Mouse (Mus musculus): Measurements from ENCODE around the gene Celf6.

Gene Celf6

DNA sequence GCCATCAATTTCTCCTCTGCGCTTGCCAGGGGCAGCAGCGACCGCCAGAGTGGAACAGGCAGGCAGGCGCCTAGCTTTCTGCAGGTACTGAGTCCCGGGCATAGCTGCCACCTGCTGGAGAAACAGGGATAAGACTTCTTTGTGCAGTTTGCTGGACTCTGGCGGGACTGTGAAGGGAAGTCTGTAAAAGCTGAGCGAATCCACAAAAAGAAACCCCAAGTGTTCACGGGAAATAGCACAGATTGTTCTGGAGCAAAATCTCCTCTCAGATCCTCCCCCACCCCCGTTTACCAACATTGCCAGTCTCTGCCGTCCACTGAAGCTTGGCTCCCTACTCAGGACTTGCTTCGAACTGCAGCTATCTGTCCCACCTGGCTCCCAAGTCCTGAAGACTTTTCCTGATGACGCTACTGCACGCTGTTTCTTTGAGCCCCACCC, 7.2 kb downstream of the Celf6 start:
- CTCF ChIA-PET = no interaction called here

GRCm38 (mm10) chr9:59588252-59588651, 10.5 kb downstream of the Celf6 start:
- CTCF ChIA-PET = no interaction called here

DNA sequence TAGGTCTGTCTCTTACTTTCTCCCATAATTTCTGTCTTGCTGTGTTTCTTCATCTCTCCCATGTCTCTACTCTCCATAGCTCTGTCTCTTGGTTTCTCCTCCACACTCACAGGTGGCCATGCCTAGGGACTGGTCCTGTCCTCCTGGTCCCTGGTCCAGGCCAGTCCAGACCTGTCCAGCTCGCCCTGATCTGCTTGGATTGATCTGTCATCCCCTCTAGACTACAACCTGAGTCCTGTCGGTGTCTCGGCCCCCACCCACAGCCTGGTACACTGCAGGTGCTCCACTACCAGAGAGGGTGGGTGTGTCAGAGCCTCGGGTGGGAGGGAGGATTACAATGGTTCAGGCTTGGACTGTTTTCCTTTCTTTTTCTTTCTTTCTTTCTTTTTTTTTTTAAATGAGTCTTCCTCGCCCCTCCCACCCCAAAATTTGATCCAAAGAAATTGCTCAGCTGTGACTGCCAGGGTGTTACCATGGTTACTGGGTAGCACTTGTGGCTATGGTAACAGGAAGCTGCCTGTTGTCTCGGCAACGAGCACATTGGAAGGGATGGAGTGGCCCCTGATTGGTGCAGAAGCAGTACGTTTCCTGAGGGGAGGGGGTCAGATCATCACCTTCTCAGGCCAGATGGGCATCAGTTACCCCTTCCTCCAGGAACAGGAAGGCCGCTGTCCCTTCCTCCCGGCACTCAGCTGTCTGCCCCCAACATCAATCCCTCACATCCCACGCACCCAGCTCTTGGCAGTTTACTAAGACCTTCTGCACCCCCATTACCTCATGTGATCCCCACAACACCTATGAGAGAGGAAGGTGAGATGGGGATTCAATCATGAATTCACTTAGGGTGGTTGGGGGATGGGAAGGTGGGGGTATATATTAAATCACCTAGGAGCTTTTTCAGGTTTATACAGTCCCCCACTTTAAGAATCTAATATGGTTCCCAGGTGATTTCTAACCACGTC, 11.3 kb downstream of the Celf6 start:
- CTCF ChIA-PET = interaction anchor here (0.6 kb wide), 1 partner anchor 14 kb away, joined by 4 read pairs; no protein-coding TSS in a partner anchor

- CTCF ChIA-PET = no interaction called here
These were observed 12.2 kb downstream of the Celf6 start for GRCm38 (mm10) chr9:59589703-59590439.

GRCm38 (mm10) chr9:59601661-59602060, 23.9 kb downstream of the Celf6 start:
- CTCF ChIA-PET = no interaction called here

DNA sequence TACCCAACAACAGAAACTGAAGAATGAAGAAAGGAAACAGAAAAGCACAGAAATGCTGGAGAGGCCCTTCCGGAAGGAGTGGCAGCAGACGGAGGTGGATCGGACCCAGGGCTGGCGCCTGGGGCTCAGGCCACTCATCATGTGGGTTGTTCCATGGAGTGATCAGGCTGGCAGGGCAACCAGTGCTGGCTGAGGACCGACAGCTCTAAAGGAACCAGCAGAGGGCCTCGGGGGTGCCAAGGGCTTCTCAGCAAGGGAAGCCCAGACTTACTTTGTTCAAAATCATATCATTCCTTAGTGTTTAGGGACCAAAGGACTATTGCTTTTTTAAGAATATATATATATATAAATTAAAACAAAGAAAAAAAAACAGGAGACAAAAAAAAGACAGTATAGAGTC, 28.2 kb downstream of the Celf6 start:
- CTCF ChIA-PET = interaction anchor here (0.5 to 0.6 kb wide), 2 partner anchors 13 to 660 kb away, joined by 3 read pairs; no protein-coding TSS in a partner anchor

- CTCF ChIA-PET = interaction anchor here (0.6 kb wide), 1 partner anchor 650 kb away, joined by 6 read pairs; no protein-coding TSS in a partner anchor
These were observed 33.2 kb downstream of the Celf6 start for GRCm38 (mm10) chr9:59610950-59611349.

DNA sequence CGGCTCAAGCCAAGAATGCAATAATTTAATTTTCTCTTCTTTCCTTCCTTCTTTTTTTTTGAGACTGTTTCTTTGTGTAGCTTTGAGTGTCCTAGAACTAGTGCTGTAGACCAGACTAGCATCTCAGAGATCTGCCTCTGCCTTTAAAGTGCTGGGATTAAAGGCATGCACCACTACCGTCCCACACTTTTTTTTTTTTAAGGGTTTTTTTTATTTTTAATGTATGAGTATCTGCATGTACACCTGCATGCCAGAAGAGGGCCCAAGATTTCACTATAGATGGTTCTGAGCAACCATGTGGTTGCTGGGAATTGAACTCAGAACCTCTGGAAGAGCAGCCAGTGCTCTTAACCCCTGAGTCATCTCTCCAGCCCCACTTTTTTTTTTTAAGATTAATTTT, 38.1 kb downstream of the Celf6 start:
- CTCF ChIA-PET = no interaction called here

GRCm38 (mm10) chr9:59616622-59617306, 39.0 kb downstream of the Celf6 start, which contains the start of gene Parp6:
TSS of gene Parp6 (plus strand) at chr9:59617284.
- CTCF ChIA-PET = no interaction called here

DNA sequence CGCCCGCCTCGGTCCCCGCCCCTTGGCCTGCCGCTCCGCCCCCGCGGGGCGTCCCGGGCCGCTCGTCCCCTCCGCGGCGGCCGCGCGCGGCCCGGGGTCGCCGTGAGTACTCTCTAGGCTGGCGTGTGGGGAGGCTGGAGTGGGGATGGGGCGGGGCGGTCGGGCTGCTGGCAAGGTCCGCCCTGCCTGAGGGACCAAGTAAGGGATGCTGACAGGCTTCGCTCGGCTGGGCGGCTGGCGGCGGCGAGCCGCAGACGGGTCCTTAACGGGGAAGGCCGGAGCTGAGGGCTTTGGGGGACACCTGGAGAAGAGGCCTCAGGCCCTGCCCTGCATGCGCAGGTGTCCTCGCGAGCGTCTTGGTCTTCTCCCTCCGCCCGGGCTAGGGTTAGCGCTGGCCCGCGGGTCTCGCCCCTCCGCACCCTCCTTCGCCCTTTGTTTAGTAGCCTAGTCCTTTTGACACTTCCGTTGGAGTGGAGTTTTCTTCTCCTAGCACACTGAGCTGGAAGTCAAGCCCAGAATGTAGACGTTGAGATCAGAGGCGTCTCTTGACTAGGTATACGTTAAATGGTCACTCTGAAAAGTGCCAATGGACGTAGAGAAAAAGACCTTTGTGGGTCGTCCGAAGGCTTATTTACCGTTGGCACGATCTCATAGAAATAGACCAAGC, 39.7 kb downstream of the Celf6 start:
- CTCF ChIA-PET = interaction anchor here (0.7 kb wide), 1 partner anchor 195 kb away, joined by 7 read pairs; no protein-coding TSS in a partner anchor

GRCm38 (mm10) chr9:59638372-59638771, 60.7 kb downstream of the Celf6 start:
- CTCF ChIA-PET = no interaction called here

- CTCF ChIA-PET = interaction anchor here (0.6 to 0.9 kb wide), 2 partner anchors 21 to 147 kb away, joined by 5 to 8 read pairs; no protein-coding TSS in a partner anchor
These were observed 62.2 kb downstream of the Celf6 start for GRCm38 (mm10) chr9:59639936-59640335.

DNA sequence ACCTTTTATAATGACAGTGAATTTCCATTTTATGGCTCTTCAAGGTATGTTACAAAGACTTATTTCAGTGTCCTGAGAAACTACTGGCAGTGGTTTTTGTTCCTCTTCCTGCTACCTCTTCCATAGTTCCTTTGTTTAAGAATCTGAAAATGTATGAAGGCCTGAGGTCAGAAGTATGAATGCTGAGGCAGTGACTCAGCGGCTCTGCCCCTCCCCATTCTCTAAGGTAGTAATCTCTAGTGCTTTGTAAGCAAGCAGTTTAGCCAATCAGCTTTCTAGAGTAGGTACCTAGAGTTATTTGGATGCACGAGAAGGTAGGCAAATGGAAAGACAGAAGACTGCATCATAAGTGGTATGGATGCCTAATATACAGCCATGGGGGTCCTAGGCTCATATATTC, 63.6 kb downstream of the Celf6 start:
- CTCF ChIA-PET = no interaction called here

DNA sequence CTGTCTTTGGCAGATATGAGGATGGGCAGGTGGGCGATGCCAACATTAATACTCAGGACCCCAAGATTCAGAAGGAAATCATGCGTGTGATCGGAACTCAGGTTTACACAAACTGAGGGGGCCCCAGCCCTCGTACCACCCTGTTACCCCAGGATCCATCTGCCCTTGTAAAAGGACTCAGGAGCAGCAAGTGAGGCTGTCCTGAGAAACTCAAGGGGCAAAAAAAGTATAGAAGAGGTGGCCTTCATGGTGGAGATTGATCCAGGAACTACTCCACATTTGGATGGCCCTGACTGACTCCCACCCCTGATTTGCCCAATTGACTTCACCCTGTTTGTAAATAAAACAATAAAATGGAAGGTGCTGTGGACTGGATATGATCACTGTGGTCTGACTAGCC, 72.2 kb downstream of the Celf6 start:
- CTCF ChIA-PET = no interaction called here

- CTCF ChIA-PET = no interaction called here
These were observed 75.7 kb downstream of the Celf6 start for GRCm38 (mm10) chr9:59653371-59653770.

DNA sequence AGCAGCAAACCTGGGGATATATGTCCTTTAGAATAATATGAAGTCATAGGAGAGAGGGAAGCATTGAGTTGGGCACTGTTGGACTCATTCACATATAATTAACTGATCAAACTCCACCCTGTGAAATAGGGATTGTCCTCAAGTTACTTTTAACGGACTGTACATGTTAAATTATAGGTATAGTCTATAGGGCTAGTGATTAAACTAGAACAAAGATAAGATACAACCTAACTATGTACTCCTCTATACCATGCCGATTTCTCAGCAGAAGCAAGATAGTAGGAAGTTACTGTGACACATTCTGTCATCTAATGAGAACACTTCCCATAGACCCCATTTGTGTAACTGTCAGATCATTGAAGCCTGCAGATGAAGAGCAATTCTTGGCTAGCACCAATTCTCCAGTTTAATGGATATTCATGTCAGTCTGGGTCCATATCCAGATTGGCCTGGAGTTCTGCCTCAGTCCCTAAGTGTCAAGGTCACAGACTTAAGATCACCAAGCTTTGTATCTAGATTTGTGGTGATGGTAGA, 76.8 kb downstream of the Celf6 start:
- CTCF ChIA-PET = no interaction called here

DNA sequence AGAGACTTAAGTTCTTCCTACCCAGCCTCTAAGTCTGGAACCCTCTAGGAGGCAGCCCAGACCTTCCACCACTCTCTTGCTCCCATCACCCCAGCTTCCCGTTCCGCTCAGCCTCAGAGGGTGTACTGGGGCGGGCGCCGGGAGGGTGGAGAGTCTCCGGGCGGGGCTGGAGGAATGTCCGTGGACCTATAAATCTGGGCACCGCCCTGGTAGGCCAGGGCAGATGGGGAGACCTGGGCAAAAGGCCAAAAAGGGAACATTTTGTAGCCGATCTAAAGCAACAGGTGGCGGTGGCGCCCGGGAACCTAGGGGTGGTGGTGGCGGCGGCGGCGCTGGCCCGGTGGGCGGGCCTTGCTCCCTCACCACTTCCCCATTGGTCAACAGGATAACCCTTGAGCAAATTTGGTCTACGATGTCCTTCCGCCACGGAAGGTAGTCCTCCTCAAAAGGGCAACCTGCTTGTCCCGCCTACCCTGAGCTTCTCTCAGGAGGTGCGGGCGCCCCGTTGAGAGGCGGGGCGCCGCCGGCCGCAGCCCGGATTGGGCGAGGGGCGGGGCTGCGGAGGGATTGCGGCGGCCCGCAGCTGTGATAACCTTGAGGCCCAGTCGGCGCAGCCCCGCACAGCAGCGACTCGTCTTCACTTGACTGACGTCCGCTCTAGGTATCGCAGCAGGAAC, 78.4 kb downstream of the Celf6 start, which contains the start of gene Pkm:
Pkm (plus strand) TSS at position 411 of the 677 bp plus-strand sequence.
- CTCF ChIA-PET = no interaction called here
